ENCODE assay signal across 28 mouse cellular contexts in genomic region chr11:90235221-90235620, GRCm38 (mm10). TPM values are rescaled to one million over a fixed set of nuclear protein-coding genes. Genes with fewer than 3 reads are reported as not detected.
DNase-seq lines count a peak whose midpoint lies in the region; ATAC-seq and TF ChIP-seq lines count a peak whose summit lies in the region.
"Had no signal": no experiment of that assay in that cellular context is flagged by ENCODE, and none has a peak within 500 bp of the region (broad histone marks: within the 10 kb centered on the region; RNA-seq: fewer than 3 reads in every experiment).

No protein-coding gene starts in this region.

- no peaks in the 10 kb centered on the region for H3K9me3 ChIP-seq in midbrain, embryonic 14.5 days (ENCODE audit: control insufficient read depth, low read length)
- H3K9me3 ChIP-seq in kidney, embryonic 14.5 days (ENCODE audit: control insufficient read depth, low read length), result no peaks in the 10 kb centered on the region
- H3K9me3 ChIP-seq: embryonic facial prominence, embryonic 10.5 days; embryonic facial prominence, embryonic 13.5 days; forebrain, embryonic 12.5 days; forebrain, embryonic 15.5 days; heart, embryonic 10.5 days; heart, embryonic 13.5 days had no signal

- DNase-seq in adrenal gland, adult 18-20 months (ENCODE audit: low spot score in 2 of 2), result no peak
- no peak for DNase-seq in midbrain, embryonic 14.5 days
- DNase-seq: adrenal gland, adult 2 months; adrenal gland, postnatal 14 days; cerebellum, adult 18-20 months; cerebellum, adult 9-10 months; cerebellum, postnatal 14 days; embryo, embryonic 11 days; gastrocnemius, postnatal 25 days; heart, adult 2 months; heart, postnatal 14 days; heart, postnatal 4 days had no signal

- ATAC-seq in granulocyte monocyte progenitor cell, adult 5-6 weeks (replicated peaks; ENCODE audit: poor library complexity, severe bottlenecking), result peak; percentile 80
- ATAC-seq in megakaryocyte progenitor cell, adult 5-6 weeks (replicated peaks; ENCODE audit: poor library complexity), result peak; percentile 65
- no peak for ATAC-seq in midbrain, embryonic 14.5 days (ENCODE audit: low FRiP score, low TSS enrichment)
- ATAC-seq in kidney, embryonic 14.5 days (ENCODE audit: low FRiP score, low TSS enrichment), result no peak
- ATAC-seq: forebrain, embryonic 15.5 days; hindbrain, postnatal 0 days; inflammation-experienced regulatory T-cells, adult 6 months; Patski had no signal

- H3K9ac ChIP-seq in midbrain, embryonic 14.5 days (replicated peaks; ENCODE audit: low read length), result no peak overlapping the region
- H3K9ac ChIP-seq in kidney, embryonic 14.5 days (ENCODE audit: low read depth, low read length), result no peak overlapping the region
- H3K9ac ChIP-seq: embryonic facial prominence, embryonic 13.5 days; forebrain, embryonic 12.5 days; forebrain, embryonic 15.5 days; heart, embryonic 13.5 days; hindbrain, embryonic 14.5 days had no signal

- TF ChIP-seq POLR2A in bone marrow macrophage, adult 2 months (IDR thresholded peaks at IDR 0.05; ENCODE audit: borderline replicate concordance, low read depth, low read length), result no peak

- 91% methylated on average over 5 of the region's 5 CpGs for WGBS in midbrain, embryonic 14.5 days
- 87% methylated on average over 5 of the region's 5 CpGs for WGBS in kidney, embryonic 14.5 days

- no peak overlapping the region for H3K4me3 ChIP-seq in bone marrow macrophage, adult 2 months (ENCODE audit: insufficient read depth, low read length)
- H3K4me3 ChIP-seq in midbrain, embryonic 14.5 days (replicated peaks; ENCODE audit: low read depth, low read length), result no peak overlapping the region
- H3K4me3 ChIP-seq in kidney, embryonic 14.5 days (ENCODE audit: low read length), result no peak overlapping the region
- H3K4me3 ChIP-seq: embryonic facial prominence, embryonic 10.5 days; embryonic facial prominence, embryonic 13.5 days; erythroblast, embryonic 14.5 days; forebrain, embryonic 12.5 days; forebrain, embryonic 15.5 days; heart, adult 2 months; heart, embryonic 10.5 days; heart, embryonic 13.5 days had no signal

- no peaks in the 10 kb centered on the region for H3K36me3 ChIP-seq in midbrain, embryonic 14.5 days (ENCODE audit: control insufficient read depth, insufficient read depth, low read length)
- no peaks in the 10 kb centered on the region for H3K36me3 ChIP-seq in kidney, embryonic 14.5 days (ENCODE audit: control insufficient read depth, insufficient read depth, low read length)
- H3K36me3 ChIP-seq: embryonic facial prominence, embryonic 10.5 days; embryonic facial prominence, embryonic 13.5 days; forebrain, embryonic 12.5 days; forebrain, embryonic 15.5 days; G1E; heart, embryonic 10.5 days; heart, embryonic 13.5 days had no signal

- H3K4me2 ChIP-seq in midbrain, embryonic 14.5 days (ENCODE audit: low read length), result no peak overlapping the region
- H3K4me2 ChIP-seq in kidney, embryonic 14.5 days (replicated peaks; ENCODE audit: low read depth, low read length), result no peak overlapping the region
- H3K4me2 ChIP-seq: embryonic facial prominence, embryonic 13.5 days; forebrain, embryonic 12.5 days; forebrain, embryonic 15.5 days; heart, embryonic 13.5 days; hindbrain, embryonic 14.5 days had no signal

- H3K27ac ChIP-seq in bone marrow macrophage, adult 2 months (ENCODE audit: insufficient read depth, low read depth, low read length), result peak overlapping the region; percentile 62
- no peak overlapping the region for H3K27ac ChIP-seq in midbrain, embryonic 14.5 days (replicated peaks; ENCODE audit: low read depth, low read length)
- H3K27ac ChIP-seq in kidney, embryonic 14.5 days (ENCODE audit: low read depth, low read length), result no peak overlapping the region
- H3K27ac ChIP-seq: embryonic facial prominence, embryonic 10.5 days; embryonic facial prominence, embryonic 13.5 days; forebrain, embryonic 12.5 days; forebrain, embryonic 15.5 days; heart, adult 2 months; heart, embryonic 10.5 days; heart, embryonic 13.5 days; hindbrain, embryonic 14.5 days; hindbrain, postnatal 0 days had no signal

- peaks cover 42% of the 10 kb centered on the region for H3K4me1 ChIP-seq in bone marrow macrophage, adult 2 months (ENCODE audit: control insufficient read depth, insufficient read depth, low read length)
- H3K4me1 ChIP-seq in midbrain, embryonic 14.5 days (ENCODE audit: control insufficient read depth, insufficient read depth, low read length), result peaks cover 8% of the 10 kb centered on the region; the same call in 1 of the 2 replicates
- H3K4me1 ChIP-seq in kidney, embryonic 14.5 days (ENCODE audit: control insufficient read depth, insufficient read depth, low read length), result 0 out of 2 replicates have a peak, but pooled peaks cover 12% of the 10 kb centered on the region

- no peak for TF ChIP-seq CTCF in bone marrow macrophage, adult 2 months (IDR thresholded peaks at IDR 0.05; ENCODE audit: low read depth, low read length)

- H3K27me3 ChIP-seq in midbrain, embryonic 14.5 days (ENCODE audit: control insufficient read depth, insufficient read depth, low read length), result no peaks in the 10 kb centered on the region
- H3K27me3 ChIP-seq in kidney, embryonic 14.5 days (ENCODE audit: control insufficient read depth, insufficient read depth, low read length), result no peaks in the 10 kb centered on the region
- H3K27me3 ChIP-seq: embryonic facial prominence, embryonic 13.5 days; forebrain, embryonic 12.5 days; forebrain, embryonic 15.5 days; heart, embryonic 13.5 days; Patski had no signal

RNA-seq across cellular contexts. Expression of gene Mmd, which starts 14.0 kb away (rescaled TPM):
- polyA plus RNA-seq in bone marrow macrophage, adult 2 months (2012; ENCODE audit: insufficient read depth, insufficient read length, missing spikeins), result 49.3 and 50.0 TPM in 2 replicates
- total RNA-seq in granulocyte monocyte progenitor cell, adult 5-6 weeks (2014; fragmentation: Nextera tagmentation), result 14.0 and 17.9 TPM in 2 replicates
- 10.6 and 21.5 TPM in 2 replicates for total RNA-seq in granulocyte monocyte progenitor cell, adult 5-6 weeks (2017)
- 19.0 and 20.5 TPM in 2 replicates for total RNA-seq in megakaryocyte progenitor cell, adult 5-6 weeks (2015)
- 16.0 and 17.7 TPM in 2 replicates for total RNA-seq in megakaryocyte progenitor cell, adult 5-6 weeks (2017)
- total RNA-seq in adrenal gland, adult 18-20 months (2021), result 100 to 1,000 TPM in 1 of 2 experiments, 10 to 100 TPM in 1; 89.7 to 274 TPM
- 91.2 and 93.6 TPM in 2 replicates for polyA plus RNA-seq in midbrain, embryonic 14.5 days (2014; fragmentation: Nextera tagmentation; extraction: Ambion mirVana)
- 25.5 and 25.6 TPM in 2 replicates for polyA plus RNA-seq in kidney, embryonic 14.5 days (2014; fragmentation: Nextera tagmentation; extraction: Ambion mirVana)

RNA-seq across cellular contexts. Expression of gene Gm45716, which starts 47.7 kb away (rescaled TPM):
- polyA plus RNA-seq in bone marrow macrophage, adult 2 months (2012; ENCODE audit: insufficient read depth, insufficient read length, missing spikeins), result 2.5 and 3.2 TPM in 2 replicates
- total RNA-seq in granulocyte monocyte progenitor cell, adult 5-6 weeks (2014; fragmentation: Nextera tagmentation), result 6.9 and 8.3 TPM in 2 replicates
- total RNA-seq in granulocyte monocyte progenitor cell, adult 5-6 weeks (2017), result 9.1 and 10.1 TPM in 2 replicates
- 4.5 and 5.7 TPM in 2 replicates for total RNA-seq in megakaryocyte progenitor cell, adult 5-6 weeks (2015)
- total RNA-seq in megakaryocyte progenitor cell, adult 5-6 weeks (2017), result 7.0 and 12.2 TPM in 2 replicates
- 10 to 100 TPM in 1 of 2 experiments, 1 to 10 TPM in 1; 1.6 to 13.0 TPM for total RNA-seq in adrenal gland, adult 18-20 months (2021)
- 29.6 and 30.3 TPM in 2 replicates for polyA plus RNA-seq in midbrain, embryonic 14.5 days (2014; fragmentation: Nextera tagmentation; extraction: Ambion mirVana)
- 9.1 and 9.8 TPM in 2 replicates for polyA plus RNA-seq in kidney, embryonic 14.5 days (2014; fragmentation: Nextera tagmentation; extraction: Ambion mirVana)

Comparison
In these comparisons a context has a peak if more than half of its experiments do, and no peak if none do; other contexts are left out.
1. ATAC-seq: peak in granulocyte monocyte progenitor cell, adult 5-6 weeks (single experiment) and megakaryocyte progenitor cell, adult 5-6 weeks (single experiment); none in midbrain, embryonic 14.5 days (single experiment) and kidney, embryonic 14.5 days (single experiment).
2. RNA of gene Mmd, which starts 14.0 kb away (total RNA-seq): 89.7 to 274 TPM in adrenal gland, adult 18-20 months; 16.0 to 20.5 TPM in megakaryocyte progenitor cell, adult 5-6 weeks and 10.6 to 21.5 TPM in granulocyte monocyte progenitor cell, adult 5-6 weeks; every median in the first group is over 4 times any median in the second.